Mouse (Mus musculus): ENCODE results near the gene Gimap4. TPM values are rescaled to one million over a fixed set of nuclear protein-coding genes. Genes with fewer than 3 reads are reported as not detected.

Gimap4 gene
- 20.1 and 22.0 TPM in 2 replicates for polyA plus RNA-seq (2015; fragmentation: Nextera tagmentation; extraction: Ambion mirVana)

GRCm38 (mm10) chr6:48684319-48684718, at the start of gene Gimap4:
Gene Gimap4, plus strand, starts transcription at chr6:48684549.
- Histone ChIP-seq H3K4me2 (no peak within 1 kb of the TSS), H3K36me3 (no peaks in the 10 kb centered on the region), H3K4me3 (replicated peaks) (no peak within 1 kb of the TSS), H3K9ac (no peak within 1 kb of the TSS), H3K4me1 (no peaks in the 10 kb centered on the region), H3K9me3 (no peaks in the 10 kb centered on the region), H3K27me3 (replicated peaks) (no peaks in the 10 kb centered on the region), H3K27ac (no peak within 1 kb of the TSS)
- no peak for ATAC-seq (ENCODE audit: insufficient read depth, low FRiP score, low read depth)
- 60% methylated on average over 5 of the region's 5 CpGs for WGBS

- Histone ChIP-seq H3K9ac (no peak overlapping the region), H3K27ac (no peak overlapping the region), H3K4me3 (replicated peaks) (no peak overlapping the region), H3K9me3 (no peaks in the 10 kb centered on the region), H3K36me3 (no peaks in the 10 kb centered on the region), H3K27me3 (replicated peaks) (no peaks in the 10 kb centered on the region), H3K4me2 (no peak overlapping the region), H3K4me1 (0 out of 2 replicates have a peak, but pooled peaks cover 3% of the 10 kb centered on the region)
- no peak for ATAC-seq (ENCODE audit: insufficient read depth, low FRiP score, low read depth)
- 78% methylated on average over 2 of the region's 2 CpGs for WGBS
Measured at GRCm38 (mm10) chr6:48635105-48635504, 49.2 kb upstream of the Gimap4 start.

- Histone ChIP-seq H3K27ac (no peak overlapping the region), H3K36me3 (no peaks in the 10 kb centered on the region), H3K9me3 (no peaks in the 10 kb centered on the region), H3K4me1 (0 out of 2 replicates have a peak, but pooled peaks cover 3% of the 10 kb centered on the region), H3K4me2 (no peak overlapping the region), H3K27me3 (replicated peaks) (no peaks in the 10 kb centered on the region), H3K4me3 (replicated peaks) (no peak overlapping the region), H3K9ac (no peak overlapping the region)
- no peak for ATAC-seq (ENCODE audit: insufficient read depth, low FRiP score, low read depth)
- WGBS, result 64% methylated on average over 6 of the region's 6 CpGs
Measured at GRCm38 (mm10) chr6:48636515-48636914, 47.8 kb upstream of the Gimap4 start.

GRCm38 (mm10) chr6:48637811-48638500, 46.4 kb upstream of the Gimap4 start:
- H3K9ac ChIP-seq, result no peak overlapping the region
- no peaks in the 10 kb centered on the region for H3K27me3 ChIP-seq (replicated peaks)
- WGBS, result 71% methylated on average over 6 of the region's 6 CpGs
- 0 out of 2 replicates have a peak, but pooled peaks cover 3% of the 10 kb centered on the region for H3K4me1 ChIP-seq
- no peaks in the 10 kb centered on the region for H3K36me3 ChIP-seq
- ATAC-seq (ENCODE audit: insufficient read depth, low FRiP score, low read depth), result no peak
- no peaks in the 10 kb centered on the region for H3K9me3 ChIP-seq
- no peak overlapping the region for H3K4me3 ChIP-seq (replicated peaks)
- no peak overlapping the region for H3K4me2 ChIP-seq
- no peak overlapping the region for H3K27ac ChIP-seq

GRCm38 (mm10) chr6:48638553-48638952, 45.8 kb upstream of the Gimap4 start:
- Histone ChIP-seq H3K4me1 (0 out of 2 replicates have a peak, but pooled peaks cover 3% of the 10 kb centered on the region), H3K4me2 (no peak overlapping the region), H3K36me3 (no peaks in the 10 kb centered on the region), H3K27me3 (replicated peaks) (no peaks in the 10 kb centered on the region), H3K27ac (no peak overlapping the region), H3K4me3 (replicated peaks) (no peak overlapping the region), H3K9me3 (no peaks in the 10 kb centered on the region), H3K9ac (no peak overlapping the region)
- ATAC-seq (ENCODE audit: insufficient read depth, low FRiP score, low read depth), result no peak
- 55% methylated on average over 2 of the region's 2 CpGs for WGBS

- no peak overlapping the region for H3K4me2 ChIP-seq
- no peak overlapping the region for H3K4me3 ChIP-seq (replicated peaks)
- H3K4me1 ChIP-seq, result 0 out of 2 replicates have a peak, but pooled peaks cover 3% of the 10 kb centered on the region
- no peak for ATAC-seq (ENCODE audit: insufficient read depth, low FRiP score, low read depth)
- H3K27ac ChIP-seq, result no peak overlapping the region
- no peaks in the 10 kb centered on the region for H3K36me3 ChIP-seq
- WGBS, result 66% methylated on average over 6 of the region's 6 CpGs
- H3K27me3 ChIP-seq (replicated peaks), result no peaks in the 10 kb centered on the region
- H3K9me3 ChIP-seq, result no peaks in the 10 kb centered on the region
- H3K9ac ChIP-seq, result no peak overlapping the region
Measured at GRCm38 (mm10) chr6:48641391-48641790, 43.0 kb upstream of the Gimap4 start.

- ATAC-seq (ENCODE audit: insufficient read depth, low FRiP score, low read depth), result no peak
- no peak overlapping the region for H3K9ac ChIP-seq
- H3K27ac ChIP-seq, result no peak overlapping the region
- H3K36me3 ChIP-seq, result no peaks in the 10 kb centered on the region
- no peak overlapping the region for H3K4me3 ChIP-seq (replicated peaks)
- H3K4me1 ChIP-seq, result no peaks in the 10 kb centered on the region
- H3K9me3 ChIP-seq, result no peaks in the 10 kb centered on the region
- no peak overlapping the region for H3K4me2 ChIP-seq
- 19% methylated on average over 4 of the region's 4 CpGs for WGBS
- no peaks in the 10 kb centered on the region for H3K27me3 ChIP-seq (replicated peaks)
Measured at GRCm38 (mm10) chr6:48642764-48643292, 41.5 kb upstream of the Gimap4 start.

GRCm38 (mm10) chr6:48645660-48646308, 38.6 kb upstream of the Gimap4 start:
- Histone ChIP-seq H3K27me3 (replicated peaks) (no peaks in the 10 kb centered on the region), H3K27ac (no peak overlapping the region), H3K4me2 (no peak overlapping the region), H3K4me3 (replicated peaks) (no peak overlapping the region), H3K9me3 (no peaks in the 10 kb centered on the region), H3K36me3 (no peaks in the 10 kb centered on the region), H3K9ac (no peak overlapping the region), H3K4me1 (no peaks in the 10 kb centered on the region)
- 7% methylated on average over 12 of the region's 12 CpGs for WGBS
- no peak for ATAC-seq (ENCODE audit: insufficient read depth, low FRiP score, low read depth)

- H3K36me3 ChIP-seq, result no peaks in the 10 kb centered on the region
- no peak overlapping the region for H3K27ac ChIP-seq
- ATAC-seq (ENCODE audit: insufficient read depth, low FRiP score, low read depth), result no peak
- H3K4me3 ChIP-seq (replicated peaks), result no peak overlapping the region
- H3K4me1 ChIP-seq, result no peaks in the 10 kb centered on the region
- no peaks in the 10 kb centered on the region for H3K27me3 ChIP-seq (replicated peaks)
- no peaks in the 10 kb centered on the region for H3K9me3 ChIP-seq
- no peak overlapping the region for H3K9ac ChIP-seq
- no peak overlapping the region for H3K4me2 ChIP-seq
- WGBS, result 78% methylated on average over 4 of the region's 4 CpGs
Measured at GRCm38 (mm10) chr6:48646309-48646690, 38.0 kb upstream of the Gimap4 start.

- H3K36me3 ChIP-seq, result no peaks in the 10 kb centered on the region
- H3K4me2 ChIP-seq, result peak within 1 kb of the TSS; percentile 13; the same call in 1 of the 2 replicates
- no peaks in the 10 kb centered on the region for H3K4me1 ChIP-seq
- H3K4me3 ChIP-seq (replicated peaks), result no peak within 1 kb of the TSS
- H3K27ac ChIP-seq, result no peak within 1 kb of the TSS
- H3K27me3 ChIP-seq (replicated peaks), result no peaks in the 10 kb centered on the region
- 39% methylated on average over 3 of the region's 3 CpGs for WGBS
- ATAC-seq (ENCODE audit: insufficient read depth, low FRiP score, low read depth), result no peak
- H3K9ac ChIP-seq, result no peak within 1 kb of the TSS
- H3K9me3 ChIP-seq, result no peaks in the 10 kb centered on the region
Measured at GRCm38 (mm10) chr6:48646995-48647394, 37.4 kb upstream of the Gimap4 start, which contains the start of gene Gimap8. Gene Gimap8, plus strand, starts transcription at chr6:48647234.

GRCm38 (mm10) chr6:48647611-48648010, 36.7 kb upstream of the Gimap4 start:
- no peak for ATAC-seq (ENCODE audit: insufficient read depth, low FRiP score, low read depth)
- WGBS, result 86% methylated on average over 2 of the region's 2 CpGs
- H3K9me3 ChIP-seq, result no peaks in the 10 kb centered on the region
- H3K27ac ChIP-seq, result no peak overlapping the region
- H3K9ac ChIP-seq, result no peak overlapping the region
- no peaks in the 10 kb centered on the region for H3K36me3 ChIP-seq
- H3K4me2 ChIP-seq, result no peak overlapping the region
- H3K27me3 ChIP-seq (replicated peaks), result no peaks in the 10 kb centered on the region
- no peaks in the 10 kb centered on the region for H3K4me1 ChIP-seq
- H3K4me3 ChIP-seq (replicated peaks), result no peak overlapping the region

GRCm38 (mm10) chr6:48648779-48649178, 35.6 kb upstream of the Gimap4 start:
- 88% methylated on average over 4 of the region's 4 CpGs for WGBS
- H3K9ac ChIP-seq, result no peak overlapping the region
- no peak for ATAC-seq (ENCODE audit: insufficient read depth, low FRiP score, low read depth)

More at GRCm38 (mm10) chr6:48648779-48649178, 35.6 kb upstream of the Gimap4 start:
- no peaks in the 10 kb centered on the region for H3K9me3 ChIP-seq
- no peak overlapping the region for H3K4me3 ChIP-seq (replicated peaks)
- H3K4me1 ChIP-seq, result no peaks in the 10 kb centered on the region
- H3K36me3 ChIP-seq, result no peaks in the 10 kb centered on the region
- no peak overlapping the region for H3K4me2 ChIP-seq
- no peaks in the 10 kb centered on the region for H3K27me3 ChIP-seq (replicated peaks)
- no peak overlapping the region for H3K27ac ChIP-seq
